Mouse (Mus musculus) adrenal gland, adult 2 months (tissue): ENCODE data around the gene Fam131a. TPM values are rescaled to one million over a fixed set of nuclear protein-coding genes. Genes with fewer than 3 reads are reported as not detected.

Experiments
- DNase-seq: peaks from one replicate; pipeline ENCODE4 v3.0.0; 2021
- polyA plus RNA-seq: library from polyadenylated mRNA; depleted of rRNA; stranded (reverse); fragments of >200 nt; gene quantifications from 2 replicates; pipeline ENCODE4 v1.2.3, GENCODE M21; 2012
- total RNA-seq, 2 experiments: library from RNA; stranded (reverse); gene quantifications; 2 replicates each; pipeline ENCODE4 v1.2.3; 2021

Gene Fam131a
- total and polyA plus RNA-seq, 3 experiments: 10.3 to 24.9 (median 13.3) TPM

- peak; percentile 93 for DNase-seq
Measured at GRCm38 (mm10) chr16:20715976-20716840, 23.2 kb downstream of the Fam131a start.

GRCm38 (mm10) chr16:20716841-20717180, 23.8 kb downstream of the Fam131a start:
- DNase-seq: no peak

- peak; percentile 99 for DNase-seq
Measured at GRCm38 (mm10) chr16:20717181-20717977, 24.3 kb downstream of the Fam131a start, which contains the start of the genes Polr2h and Clcn2. Gene Polr2h (plus strand): TSS chr16:20717665. Gene Clcn2 (minus strand): TSS chr16:20717746.

- DNase-seq: no peak
Measured at GRCm38 (mm10) chr16:20717978-20718670, 25.1 kb downstream of the Fam131a start.

- DNase-seq: peak; percentile 73
Measured at GRCm38 (mm10) chr16:20721808-20722207, 28.8 kb downstream of the Fam131a start.

GRCm38 (mm10) chr16:20722736-20723135, 29.7 kb downstream of the Fam131a start:
- no peak for DNase-seq

GRCm38 (mm10) chr16:20723247-20723646, 30.2 kb downstream of the Fam131a start:
- no peak for DNase-seq

- DNase-seq: peak; percentile 84
Measured at GRCm38 (mm10) chr16:20724338-20724748, 31.3 kb downstream of the Fam131a start.

GRCm38 (mm10) chr16:20725321-20725720, 32.3 kb downstream of the Fam131a start:
- DNase-seq: no peak

GRCm38 (mm10) chr16:20725750-20726149, 32.7 kb downstream of the Fam131a start:
- DNase-seq: no peak

- no peak for DNase-seq
Measured at GRCm38 (mm10) chr16:20726384-20726783, 33.3 kb downstream of the Fam131a start.

- no peak for DNase-seq
Measured at GRCm38 (mm10) chr16:20730293-20730711, 37.3 kb downstream of the Fam131a start.

- no peak for DNase-seq
Measured at GRCm38 (mm10) chr16:20731688-20732087, 38.6 kb downstream of the Fam131a start.

GRCm38 (mm10) chr16:20732251-20732924, 39.3 kb downstream of the Fam131a start:
- DNase-seq: no peak

- DNase-seq: peak; percentile 84
Measured at GRCm38 (mm10) chr16:20732925-20733730, 40.1 kb downstream of the Fam131a start, which contains the start of gene Chrd. Gene Chrd (plus strand): TSS chr16:20733127.

GRCm38 (mm10) chr16:20733731-20734730, 41.0 kb downstream of the Fam131a start, which contains the start of gene Thpo:
Gene Thpo (minus strand): TSS chr16:20734511.
- no peak for DNase-seq

- DNase-seq: no peak
Measured at GRCm38 (mm10) chr16:20735651-20736050, 42.6 kb downstream of the Fam131a start.

GRCm38 (mm10) chr16:20736168-20736567, 43.1 kb downstream of the Fam131a start:
- DNase-seq: no peak

- DNase-seq: no peak
Measured at GRCm38 (mm10) chr16:20736823-20737222, 43.8 kb downstream of the Fam131a start.
